Mouse (Mus musculus) monocyte, adult 5-6 weeks (primary cell): ENCODE data around the gene Rbm44. TPM values are rescaled to one million over a fixed set of nuclear protein-coding genes. Genes with fewer than 3 reads are reported as not detected.

Experiments
- ATAC-seq: fragments of 153-309, 156-312 bp; replicated peaks from 2 replicates; pipeline ENCODE4 v1.8.0; 2017; ENCODE audit warnings: mild to moderate bottlenecking; ENCODE audit not compliant: low TSS enrichment, insufficient number of reproducible peaks, severe bottlenecking, poor library complexity, low FRiP score
- total RNA-seq: library from RNA; stranded (forward); fragments of 200-1000, 200-491, 200-594 nt; gene quantifications from 3 replicates; pipeline ENCODE4 v1.2.3, GENCODE M21; 2017

Rbm44 gene
- total RNA-seq: 0.19 to 0.29 TPM (median 0.21 TPM) in 3 replicates

DNA sequence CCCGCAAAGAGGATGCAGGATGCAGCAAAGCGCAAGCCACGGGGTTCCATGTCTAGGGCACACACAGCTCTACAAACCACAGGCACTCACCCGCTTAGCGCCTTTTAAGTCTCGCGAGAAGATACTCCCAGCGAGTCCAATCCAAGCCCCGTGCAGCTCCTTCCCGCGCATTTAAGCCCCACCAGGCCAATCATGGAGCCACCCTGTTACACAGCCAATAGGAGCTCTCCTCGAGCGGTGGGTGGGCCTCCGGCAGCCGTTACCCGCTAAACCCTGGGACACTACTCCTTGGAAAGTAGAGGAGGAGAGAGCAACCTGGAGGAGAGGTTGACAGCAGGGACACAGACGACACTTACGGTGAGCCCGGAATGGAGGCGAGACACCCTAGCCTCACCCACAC lies at the start of gene Rbm44:
TSS of gene Rbm44 (plus strand) at position 277 of the 400 bp plus-strand sequence.
- no peak; the same call in 1 of the 2 replicates for ATAC-seq

GRCm38 (mm10) chr1:91095258-91095657 lies 49.6 kb upstream of the Rbm44 start:
- ATAC-seq: 0 out of 2 replicates have a peak, but pooled peaks have one; percentile 16

DNA sequence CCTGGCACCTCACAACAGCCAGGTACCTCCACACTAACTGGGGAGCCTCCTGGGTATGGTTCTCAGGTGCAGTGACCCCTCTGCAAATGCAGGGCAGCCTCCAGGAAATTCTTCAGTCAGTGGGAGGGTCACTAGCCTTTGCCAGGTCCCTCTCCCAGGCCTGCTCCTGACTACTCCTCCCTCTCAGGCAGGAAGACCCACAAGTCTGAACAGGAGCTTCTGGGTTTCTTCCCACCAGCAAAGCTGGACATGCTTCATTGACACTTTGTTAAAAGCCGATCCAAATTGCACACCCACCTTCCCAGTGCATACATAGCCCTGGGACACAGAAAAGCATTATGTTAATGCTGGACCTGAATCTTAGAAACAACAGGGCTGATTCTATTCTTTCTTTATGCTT lies 49.0 kb upstream of the Rbm44 start:
- no peak for ATAC-seq

GRCm38 (mm10) chr1:91096490-91096889 lies 48.4 kb upstream of the Rbm44 start:
- no peak for ATAC-seq

DNA sequence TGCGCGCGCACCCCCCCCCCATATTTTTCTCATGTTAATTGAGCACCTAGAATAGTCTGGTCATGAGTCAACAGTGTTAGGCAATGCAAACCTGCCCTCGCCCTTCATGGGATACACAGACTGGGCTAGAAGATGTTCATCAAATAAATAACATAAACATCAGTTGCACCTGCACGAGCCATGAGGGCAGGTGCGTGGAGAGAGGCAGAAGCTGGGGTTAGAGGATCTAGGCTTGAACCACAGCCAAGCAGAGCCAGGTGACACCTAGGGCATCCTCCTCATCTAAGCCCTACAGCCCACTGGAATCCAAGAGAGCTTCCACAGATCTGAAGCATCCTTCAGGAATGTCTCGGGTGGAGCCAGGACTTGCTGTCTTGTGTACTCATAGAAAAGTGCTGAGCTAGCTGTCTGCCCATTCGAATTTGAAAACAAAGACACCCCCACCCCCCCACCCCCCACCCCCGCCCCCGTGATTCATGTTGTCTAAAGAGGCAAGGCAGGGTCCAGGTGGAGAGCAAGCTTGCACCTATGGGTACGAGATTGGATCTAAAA lies 47.5 kb upstream of the Rbm44 start:
- ATAC-seq: no peak

GRCm38 (mm10) chr1:91098887-91099286 lies 46.0 kb upstream of the Rbm44 start:
- ATAC-seq: peak; percentile 44

DNA sequence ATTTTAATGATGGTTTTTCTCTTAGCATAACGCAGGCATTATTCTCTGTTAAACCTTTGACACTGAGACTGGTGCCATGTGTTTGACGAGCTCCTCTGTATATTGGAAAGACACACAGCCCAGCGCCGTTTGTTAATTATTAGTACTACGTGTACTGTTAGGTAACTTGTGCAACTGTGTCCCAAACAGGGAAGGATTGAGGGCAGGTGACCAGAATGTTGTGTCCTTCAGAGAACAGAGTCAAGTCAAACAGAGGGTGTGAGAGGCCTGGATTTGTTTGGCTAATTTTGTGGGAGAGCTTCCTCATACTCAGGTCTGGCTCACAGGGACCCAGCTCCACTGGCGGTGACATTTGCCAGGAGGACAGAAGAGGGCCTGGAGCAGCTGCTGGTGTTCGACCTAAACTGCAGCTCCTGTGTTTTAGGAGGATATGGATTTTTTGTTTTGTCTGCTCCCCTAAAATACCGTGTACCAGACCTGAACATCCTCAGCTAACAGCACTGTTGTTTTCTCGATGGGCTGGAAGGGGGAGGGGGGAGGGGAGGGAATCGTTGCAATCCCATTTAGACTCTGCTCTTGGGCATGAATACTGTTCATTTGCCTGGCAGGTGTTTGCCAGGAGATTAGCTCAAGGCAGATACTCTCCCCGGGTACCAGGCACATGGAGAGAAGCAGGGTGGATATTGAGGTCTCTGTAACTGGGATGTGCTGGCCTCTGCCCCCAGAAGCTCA lies 43.0 kb upstream of the Rbm44 start:
- ATAC-seq: no peak

GRCm38 (mm10) chr1:91103366-91103983 lies 41.4 kb upstream of the Rbm44 start:
- no peak for ATAC-seq

- no peak for ATAC-seq
Observed at GRCm38 (mm10) chr1:91107548-91107947, 37.3 kb upstream of the Rbm44 start.

- ATAC-seq: no peak
Observed at GRCm38 (mm10) chr1:91109302-91109701, 35.6 kb upstream of the Rbm44 start.

DNA sequence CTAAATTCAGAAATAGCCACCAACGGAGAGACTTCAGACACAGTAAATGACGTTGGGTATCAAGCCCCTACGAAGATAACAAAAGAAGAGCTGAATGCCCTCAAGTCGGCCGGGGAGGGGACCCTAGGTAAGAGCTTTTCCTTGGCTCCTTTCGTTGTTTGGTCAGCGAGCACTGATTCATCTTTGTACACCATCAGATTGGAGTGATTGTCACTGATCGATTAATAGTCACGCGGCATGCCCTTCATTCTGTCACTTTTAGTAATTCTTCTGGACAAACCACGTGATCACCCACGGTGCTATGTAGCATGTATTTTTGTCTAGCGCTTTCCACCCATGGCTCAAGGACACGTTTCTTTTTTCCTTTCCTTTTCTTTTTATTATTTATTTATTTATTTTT lies 32.7 kb upstream of the Rbm44 start:
- no peak for ATAC-seq

- no peak for ATAC-seq
Observed at GRCm38 (mm10) chr1:91112606-91113005, 32.3 kb upstream of the Rbm44 start.

- ATAC-seq: no peak
Observed at GRCm38 (mm10) chr1:91122121-91122520, 22.8 kb upstream of the Rbm44 start.

GRCm38 (mm10) chr1:91123004-91123403 lies 21.9 kb upstream of the Rbm44 start:
- ATAC-seq: no peak

DNA sequence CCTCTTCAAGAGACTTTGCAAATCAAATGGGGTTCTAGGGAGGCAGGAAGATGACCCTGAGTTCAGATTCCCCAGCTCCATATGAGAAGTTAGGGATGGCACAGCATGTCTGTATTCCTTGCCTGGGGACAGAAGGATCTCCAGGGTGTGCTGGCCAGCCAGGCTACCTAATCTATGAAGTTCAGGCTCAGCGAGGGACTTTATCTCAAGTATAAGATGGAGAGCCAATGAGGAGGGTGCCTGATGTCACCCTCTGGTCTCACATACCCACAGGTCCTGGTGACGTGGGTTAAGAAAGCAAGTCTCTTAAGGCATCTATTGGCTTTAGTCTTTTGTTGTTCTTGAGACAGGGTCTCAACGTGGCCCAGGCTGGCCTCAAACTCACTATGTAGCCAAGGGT lies 21.4 kb upstream of the Rbm44 start:
- ATAC-seq: no peak

GRCm38 (mm10) chr1:91128849-91129248 lies 16.0 kb upstream of the Rbm44 start:
- ATAC-seq: no peak

- no peak for ATAC-seq
Observed at GRCm38 (mm10) chr1:91137036-91137435, 7.9 kb upstream of the Rbm44 start.

DNA sequence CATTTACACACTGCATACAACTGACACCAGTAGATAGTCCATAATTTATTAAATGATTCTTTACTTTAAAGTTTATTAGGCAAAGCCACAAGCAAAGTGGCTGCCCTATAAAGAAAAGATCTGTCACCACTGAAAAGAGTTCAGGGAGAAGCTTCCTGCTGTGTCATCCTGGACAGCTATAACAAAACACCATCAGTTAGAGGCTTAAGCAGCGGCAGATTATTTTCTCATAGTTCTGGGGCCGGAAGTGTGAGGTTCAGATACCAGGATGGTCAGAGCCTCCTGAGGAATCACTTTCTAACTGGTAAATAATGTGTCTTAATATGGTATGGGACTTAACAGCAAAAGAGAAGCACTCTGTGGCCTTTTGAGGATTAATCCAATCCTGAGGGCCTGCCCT lies 6.6 kb downstream of the Rbm44 start:
- ATAC-seq: no peak

GRCm38 (mm10) chr1:91166798-91167197 lies 21.9 kb downstream of the Rbm44 start:
- ATAC-seq: no peak

DNA sequence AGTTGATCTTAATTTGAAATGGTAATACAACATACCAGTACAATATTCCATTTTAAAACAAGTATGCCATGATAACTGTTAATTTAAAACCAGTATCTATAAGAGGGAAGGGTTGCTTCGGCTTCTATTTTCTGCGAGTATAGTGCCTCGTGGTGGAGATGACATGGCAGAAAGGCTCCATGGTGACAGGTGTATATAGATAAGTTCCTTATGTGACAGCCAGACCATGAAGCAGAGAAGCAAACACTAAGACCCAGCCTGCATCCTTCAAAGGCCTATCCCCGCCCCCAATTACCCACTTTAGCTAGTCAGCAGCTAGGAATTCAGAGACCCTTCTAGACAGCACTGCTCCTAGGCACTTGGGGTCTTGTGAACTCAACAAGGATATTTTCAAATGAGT lies 24.3 kb downstream of the Rbm44 start:
- ATAC-seq: no peak
